Mouse (Mus musculus) midbrain, embryonic 10.5 days (tissue): Measurements from ENCODE around the gene Sec61a1. TPM values are rescaled to one million over a fixed set of nuclear protein-coding genes. Genes with fewer than 3 reads are reported as not detected.
A peak's percentile ranks its signal among the peaks of the same experiment; 100 is the strongest.

Experiments used
- DNase-seq: peaks from one replicate; pipeline ENCODE4 v3.0.0-alpha.2; 2017; ENCODE audit warnings: low spot score
- H3K27ac ChIP-seq: fragments of 300-500 bp; sonication (generic); replicated peaks from 2 replicates; pipeline ENCODE4 v1.5.1; 2016; ENCODE audit warnings: mild to moderate bottlenecking
- H3K27me3 ChIP-seq: fragments of 300-500 bp; sonication (generic); 2 replicates; pipeline ENCODE4 v1.6.1; 2016; ENCODE audit warnings: low read depth, mild to moderate bottlenecking; ENCODE audit not compliant: poor library complexity, severe bottlenecking
- H3K36me3 ChIP-seq: fragments of 300-500 bp; sonication (generic); 2 replicates; pipeline ENCODE4 v1.6.1; 2016; ENCODE audit warnings: mild to moderate bottlenecking, moderate library complexity
- H3K4me1 ChIP-seq: fragments of 300-500 bp; sonication (generic); 2 replicates; pipeline ENCODE4 v1.6.1; 2016
- H3K4me3 ChIP-seq: fragments of 300-500 bp; sonication (generic); 2 replicates; pipeline ENCODE4 v1.5.1; 2016; ENCODE audit warnings: mild to moderate bottlenecking, moderate library complexity
- H3K9me3 ChIP-seq: fragments of 300-500 bp; sonication (generic); replicated peaks from 2 replicates; pipeline ENCODE4 v1.6.1; 2016; ENCODE audit warnings: mild to moderate bottlenecking
- WGBS: fragments of 180-500 bp; shearing (Covaris S2); methylation state at CpG from one replicate; pipeline ENCODE4 v1.1.7; 2016; 5-methylcytosine and 5-hydroxymethylcytosine counted together
- polyA plus RNA-seq: library from polyadenylated mRNA; unstranded; fragments of >200 nt; fragmentation: Nextera tagmentation; extraction: Ambion mirVana; gene quantifications from 2 replicates; pipeline ENCODE4 v1.2.1, GENCODE M21; 2016

The Sec61a1 gene
- polyA plus RNA-seq, 1 experiment from 2014 or later, result 215 TPM

- peaks cover 69% of the 10 kb centered on the region for H3K36me3 ChIP-seq
- WGBS, result 96% methylated on average over 4 of the region's 4 CpGs
- peaks cover 15% of the 10 kb centered on the region for H3K27me3 ChIP-seq
Measured at GRCm38 (mm10) chr6:88503044-88503443, 15.7 kb downstream of the Sec61a1 start.

GRCm38 (mm10) chr6:88502030-88502970 is 16.4 kb downstream of the Sec61a1 start:
- Histone ChIP-seq H3K36me3 (peaks cover 69% of the 10 kb centered on the region), H3K4me1 (peaks cover 11% of the 10 kb centered on the region), H3K4me3 (no peak overlapping the region), H3K27me3 (peaks cover 15% of the 10 kb centered on the region), H3K27ac (no peak overlapping the region), H3K9me3 (no peaks in the 10 kb centered on the region)
- DNase-seq, result no peak
- WGBS, result 78% methylated on average over 13 of the region's 13 CpGs

More at GRCm38 (mm10) chr6:88503044-88503443, 15.7 kb downstream of the Sec61a1 start:
- no peak for DNase-seq
- Histone ChIP-seq H3K4me3 (no peak overlapping the region), H3K27ac (no peak overlapping the region), H3K9me3 (no peaks in the 10 kb centered on the region), H3K4me1 (peaks cover 11% of the 10 kb centered on the region)

GRCm38 (mm10) chr6:88500405-88500767 is 18.3 kb downstream of the Sec61a1 start:
- WGBS, result 8% methylated on average over 3 of the region's 3 CpGs
- DNase-seq, result no peak

GRCm38 (mm10) chr6:88499481-88500404 is 19.0 kb downstream of the Sec61a1 start:
- no peaks in the 10 kb centered on the region for H3K9me3 ChIP-seq
- H3K36me3 ChIP-seq, result peaks cover 62% of the 10 kb centered on the region
- peak overlapping the region; percentile 66 for H3K4me3 ChIP-seq
- WGBS, result 2% methylated on average over 76 of the region's 76 CpGs
- peaks cover 11% of the 10 kb centered on the region for H3K4me1 ChIP-seq
- peak overlapping the region; percentile 63 for H3K27ac ChIP-seq
- peak; percentile 79 for DNase-seq
- H3K27me3 ChIP-seq, result peaks cover 15% of the 10 kb centered on the region

More at GRCm38 (mm10) chr6:88500405-88500767, 18.3 kb downstream of the Sec61a1 start:
- H3K36me3 ChIP-seq, result peaks cover 68% of the 10 kb centered on the region
- peaks cover 15% of the 10 kb centered on the region for H3K27me3 ChIP-seq
- peaks cover 11% of the 10 kb centered on the region for H3K4me1 ChIP-seq
- H3K9me3 ChIP-seq, result no peaks in the 10 kb centered on the region
- H3K4me3 ChIP-seq, result peak overlapping the region; percentile 66
- peak overlapping the region; percentile 63; the same call in 1 of the 2 replicates for H3K27ac ChIP-seq

- Histone ChIP-seq H3K9me3 (no peaks in the 10 kb centered on the region), H3K27me3 (peaks cover 3% of the 10 kb centered on the region), H3K36me3 (peaks cover 82% of the 10 kb centered on the region), H3K27ac (no peak overlapping the region), H3K4me3 (no peak overlapping the region), H3K4me1 (no peaks in the 10 kb centered on the region)
- 95% methylated on average over 6 of the region's 6 CpGs for WGBS
- DNase-seq, result no peak
Measured at GRCm38 (mm10) chr6:88493712-88494111, 25.0 kb downstream of the Sec61a1 start.

DNA sequence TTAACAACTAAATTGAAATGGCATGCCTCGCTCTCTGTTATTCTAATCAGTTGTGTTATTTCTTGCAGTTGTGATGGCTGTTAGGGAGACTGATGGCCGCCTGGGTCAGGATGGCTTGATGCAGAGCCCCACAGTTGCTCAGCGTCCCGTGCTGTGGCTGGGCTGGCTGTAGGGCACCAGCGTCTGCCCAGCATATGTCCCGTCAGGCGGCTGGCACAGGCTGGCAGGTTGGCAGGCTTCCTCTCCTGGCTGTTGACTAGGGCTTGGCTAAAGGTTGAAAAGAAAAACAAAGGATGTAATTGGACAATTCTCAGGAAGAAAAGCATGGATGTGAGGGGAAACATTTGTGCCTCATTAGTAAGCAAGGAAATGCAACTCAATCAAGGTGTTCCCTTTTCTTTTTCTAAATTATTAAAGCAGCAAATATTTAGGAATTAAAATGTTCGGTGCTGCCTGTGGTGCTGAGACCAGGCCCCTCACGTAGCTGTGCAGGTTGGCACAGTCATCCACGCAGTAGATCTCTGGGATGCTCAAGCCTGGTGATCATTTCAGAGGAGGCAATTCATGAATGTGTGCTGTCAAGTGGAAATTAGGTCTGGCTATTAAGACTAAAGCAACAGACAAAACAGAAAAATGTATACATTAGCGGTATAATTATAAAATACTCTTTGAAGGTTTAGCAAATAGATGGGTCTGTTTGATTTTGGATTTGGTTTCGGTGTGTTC is 27.9 kb downstream of the Sec61a1 start:
- no peak for DNase-seq
- no peak overlapping the region for H3K4me3 ChIP-seq
- WGBS, result 93% methylated on average over 12 of the region's 12 CpGs
- no peaks in the 10 kb centered on the region for H3K4me1 ChIP-seq
- H3K9me3 ChIP-seq, result no peaks in the 10 kb centered on the region
- H3K27ac ChIP-seq, result no peak overlapping the region
- peaks cover 84% of the 10 kb centered on the region for H3K36me3 ChIP-seq
- H3K27me3 ChIP-seq, result no peaks in the 10 kb centered on the region

DNA sequence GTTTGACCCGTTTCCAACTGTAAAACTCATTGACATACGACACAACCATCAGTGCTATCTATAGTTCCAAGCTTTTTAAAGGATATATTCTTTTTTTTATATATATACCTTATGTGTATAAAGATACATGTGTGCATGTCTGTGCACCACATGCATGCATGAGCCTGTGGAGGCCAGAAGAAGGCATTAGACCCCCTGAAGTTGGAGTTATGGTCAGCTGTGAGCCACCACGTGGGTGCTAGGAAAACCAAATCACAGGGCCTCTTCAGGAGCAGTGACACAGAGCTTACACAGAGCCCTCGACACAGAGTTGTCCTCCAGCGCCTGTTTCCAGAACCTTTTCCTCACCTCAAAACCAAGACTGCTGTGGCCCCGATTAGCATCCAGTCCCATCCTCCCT is 28.9 kb downstream of the Sec61a1 start:
- Histone ChIP-seq H3K4me1 (no peaks in the 10 kb centered on the region), H3K27ac (no peak overlapping the region), H3K9me3 (no peaks in the 10 kb centered on the region), H3K27me3 (no peaks in the 10 kb centered on the region), H3K36me3 (peaks cover 88% of the 10 kb centered on the region), H3K4me3 (no peak overlapping the region)
- DNase-seq, result no peak
- 91% methylated on average over 6 of the region's 6 CpGs for WGBS

GRCm38 (mm10) chr6:88489026-88489425 is 29.7 kb downstream of the Sec61a1 start:
- WGBS, result 90% methylated on average over 7 of the region's 7 CpGs
- H3K4me3 ChIP-seq, result no peak overlapping the region
- no peak for DNase-seq
- peaks cover 94% of the 10 kb centered on the region for H3K36me3 ChIP-seq
- no peak overlapping the region for H3K27ac ChIP-seq
- no peaks in the 10 kb centered on the region for H3K27me3 ChIP-seq
- no peaks in the 10 kb centered on the region for H3K4me1 ChIP-seq
- H3K9me3 ChIP-seq, result no peaks in the 10 kb centered on the region

- H3K27me3 ChIP-seq, result no peaks in the 10 kb centered on the region
- H3K4me1 ChIP-seq, result no peaks in the 10 kb centered on the region
- H3K9me3 ChIP-seq, result no peaks in the 10 kb centered on the region
- H3K36me3 ChIP-seq, result peaks cover 94% of the 10 kb centered on the region
- no peak overlapping the region for H3K4me3 ChIP-seq
- H3K27ac ChIP-seq, result no peak overlapping the region
- WGBS, result 92% methylated on average over 8 of the region's 8 CpGs
- no peak for DNase-seq
Measured at GRCm38 (mm10) chr6:88486893-88487292, 31.8 kb downstream of the Sec61a1 start.

GRCm38 (mm10) chr6:88485378-88485777 is 33.3 kb downstream of the Sec61a1 start:
- no peaks in the 10 kb centered on the region for H3K9me3 ChIP-seq
- no peaks in the 10 kb centered on the region for H3K4me1 ChIP-seq
- H3K27ac ChIP-seq, result no peak overlapping the region
- H3K27me3 ChIP-seq, result no peaks in the 10 kb centered on the region
- no peak for DNase-seq
- 96% methylated on average over 6 of the region's 6 CpGs for WGBS
- H3K4me3 ChIP-seq, result no peak overlapping the region
- H3K36me3 ChIP-seq, result peaks cover 94% of the 10 kb centered on the region

- no peak for DNase-seq
- Histone ChIP-seq H3K27ac (no peak overlapping the region), H3K4me3 (no peak overlapping the region), H3K9me3 (no peaks in the 10 kb centered on the region), H3K4me1 (no peaks in the 10 kb centered on the region), H3K27me3 (no peaks in the 10 kb centered on the region), H3K36me3 (peaks cover 100% of the 10 kb centered on the region)
Measured at GRCm38 (mm10) chr6:88483913-88484312, 34.8 kb downstream of the Sec61a1 start.

- DNase-seq, result no peak
- Histone ChIP-seq H3K27ac (no peak overlapping the region), H3K27me3 (no peaks in the 10 kb centered on the region), H3K4me1 (no peaks in the 10 kb centered on the region), H3K36me3 (peaks cover 100% of the 10 kb centered on the region), H3K4me3 (no peak overlapping the region), H3K9me3 (no peaks in the 10 kb centered on the region)
- WGBS, result 83% methylated on average over 7 of the region's 7 CpGs
Measured at GRCm38 (mm10) chr6:88483111-88483510, 35.6 kb downstream of the Sec61a1 start.
